Mouse (Mus musculus) embryonic fibroblast, embryonic 13.5 days (primary cell): ENCODE data around the gene Wfikkn2. TPM values are rescaled to one million over a fixed set of nuclear protein-coding genes. Genes with fewer than 3 reads are reported as not detected.
A peak's percentile ranks its signal among the peaks of the same experiment; 100 is the strongest.

Experiments
- H3K27ac ChIP-seq: 2 replicates; pipeline ENCODE4 v1.5.1; 2012; ENCODE audit warnings: low read length, control low read depth, inconsistent platforms; ENCODE audit not compliant: insufficient read depth
- H3K4me1 ChIP-seq: 2 replicates; pipeline ENCODE4 v1.6.1; 2011; ENCODE audit warnings: low read length; ENCODE audit not compliant: control insufficient read depth, insufficient read depth
- H3K4me3 ChIP-seq: 2 replicates; pipeline ENCODE4 v1.5.1; 2011; ENCODE audit warnings: mild to moderate bottlenecking, control low read depth, low read length; ENCODE audit not compliant: insufficient read depth
- CTCF ChIP-seq: IDR thresholded peaks from 2 replicates; pipeline ENCODE4 v1.5.1; 2011; ENCODE audit warnings: mild to moderate bottlenecking, control low read depth, low read length, moderate library complexity, borderline replicate concordance; ENCODE audit not compliant: insufficient read depth
- POLR2A ChIP-seq: IDR thresholded peaks from 2 replicates; pipeline ENCODE4 v1.6.1; 2011; ENCODE audit warnings: low read depth, mild to moderate bottlenecking, control low read depth, low read length, moderate library complexity
- polyA plus RNA-seq: library from polyadenylated mRNA; stranded (reverse); fragments of >200 nt; gene quantifications from 2 replicates; pipeline ENCODE4 v1.2.4, GENCODE M21; 2011; ENCODE audit warnings: low read depth; ENCODE audit not compliant: missing spikeins, insufficient read length

The Wfikkn2 gene
- polyA plus RNA-seq, 1 experiment = 1.1 TPM

- Histone ChIP-seq H3K27ac (no peak overlapping the region), H3K4me1 (no peaks in the 10 kb centered on the region), H3K4me3 (no peak overlapping the region)
- TF ChIP-seq POLR2A (no peak), CTCF (no peak)
Observed at GRCm38 (mm10) chr11:94223531-94223930, 22.3 kb downstream of the Wfikkn2 start.

- Histone ChIP-seq H3K4me1 (no peaks in the 10 kb centered on the region), H3K27ac (no peak overlapping the region), H3K4me3 (no peak overlapping the region)
- TF ChIP-seq POLR2A = no peak
- no peak for TF ChIP-seq CTCF
Observed at GRCm38 (mm10) chr11:94221257-94221656, 24.5 kb downstream of the Wfikkn2 start.

- Histone ChIP-seq H3K4me1 (no peaks in the 10 kb centered on the region), H3K27ac (no peak overlapping the region), H3K4me3 (no peak overlapping the region)
- TF ChIP-seq POLR2A (no peak), CTCF (no peak)
Observed at GRCm38 (mm10) chr11:94216247-94216646, 29.6 kb downstream of the Wfikkn2 start.

- Histone ChIP-seq H3K4me1 (no peaks in the 10 kb centered on the region), H3K27ac (no peak overlapping the region), H3K4me3 (no peak overlapping the region)
- TF ChIP-seq CTCF (no peak), POLR2A (no peak)
Observed at GRCm38 (mm10) chr11:94215581-94215980, 30.2 kb downstream of the Wfikkn2 start.

- H3K4me1 ChIP-seq = no peaks in the 10 kb centered on the region
- H3K4me3 ChIP-seq = no peak overlapping the region
- H3K27ac ChIP-seq = no peak overlapping the region
- TF ChIP-seq CTCF (no peak), POLR2A (no peak)
Observed at GRCm38 (mm10) chr11:94213735-94214594, 31.8 kb downstream of the Wfikkn2 start.

GRCm38 (mm10) chr11:94212997-94213396, 32.8 kb downstream of the Wfikkn2 start:
- TF ChIP-seq POLR2A = no peak
- no peak for TF ChIP-seq CTCF
- no peak overlapping the region for H3K27ac ChIP-seq
- H3K4me3 ChIP-seq = peak overlapping the region; percentile 41; the same call in 1 of the 2 replicates
- H3K4me1 ChIP-seq = no peaks in the 10 kb centered on the region

GRCm38 (mm10) chr11:94212489-94212836, 33.3 kb downstream of the Wfikkn2 start:
- H3K4me1 ChIP-seq = no peaks in the 10 kb centered on the region
- H3K4me3 ChIP-seq = peak overlapping the region; percentile 76
- TF ChIP-seq CTCF = no peak
- no peak for TF ChIP-seq POLR2A
- 0 out of 2 replicates have a peak overlapping the region, but pooled peaks have one; percentile 0 for H3K27ac ChIP-seq

GRCm38 (mm10) chr11:94211651-94212488, 33.9 kb downstream of the Wfikkn2 start:
- TF ChIP-seq POLR2A = no peak
- TF ChIP-seq CTCF = no peak
- Histone ChIP-seq H3K4me1 (no peaks in the 10 kb centered on the region), H3K4me3 (peak overlapping the region; percentile 76), H3K27ac (peak overlapping the region; percentile 47; the same call in 1 of the 2 replicates)

GRCm38 (mm10) chr11:94211124-94211603, 34.6 kb downstream of the Wfikkn2 start, which contains the start of gene Tob1:
TSS of gene Tob1 (plus strand) at chr11:94211454.
- Histone ChIP-seq H3K27ac (peak within 1 kb of the TSS; percentile 84), H3K4me1 (no peaks in the 10 kb centered on the region), H3K4me3 (peak within 1 kb of the TSS; percentile 76)
- TF ChIP-seq POLR2A (peak; percentile 99), CTCF (no peak)
